Mouse (Mus musculus) right cerebral cortex, adult 18-20 months (tissue): ENCODE results near the gene Ola1.

Experiments
- DNase-seq: peaks from one replicate; pipeline ENCODE4 v3.0.0; 2022; ENCODE audit warnings: mixed read lengths

The Ola1 gene

DNA sequence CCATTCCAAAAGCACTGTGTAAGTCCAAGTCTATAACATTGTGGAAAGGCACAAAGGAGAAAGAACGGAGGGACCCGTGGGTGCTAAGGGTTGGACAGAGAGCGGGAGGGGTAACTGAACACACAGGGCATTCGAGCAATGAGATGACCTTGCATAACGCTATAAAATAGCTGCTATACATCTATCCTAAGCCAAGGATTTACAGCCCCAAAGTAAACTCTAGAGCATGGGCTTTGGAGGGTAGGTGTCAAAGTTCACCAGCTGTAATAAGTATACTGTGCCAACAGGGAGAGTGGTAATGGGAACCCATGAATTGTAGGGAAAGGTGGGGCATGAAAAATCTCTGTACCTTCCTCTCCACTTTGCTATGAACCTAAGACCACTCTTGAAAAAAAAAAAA lies at the start of gene Ola1:
Gene Ola1, minus strand, starts transcription at position 12 of the 400 bp plus-strand sequence.
- no peak for DNase-seq

DNA sequence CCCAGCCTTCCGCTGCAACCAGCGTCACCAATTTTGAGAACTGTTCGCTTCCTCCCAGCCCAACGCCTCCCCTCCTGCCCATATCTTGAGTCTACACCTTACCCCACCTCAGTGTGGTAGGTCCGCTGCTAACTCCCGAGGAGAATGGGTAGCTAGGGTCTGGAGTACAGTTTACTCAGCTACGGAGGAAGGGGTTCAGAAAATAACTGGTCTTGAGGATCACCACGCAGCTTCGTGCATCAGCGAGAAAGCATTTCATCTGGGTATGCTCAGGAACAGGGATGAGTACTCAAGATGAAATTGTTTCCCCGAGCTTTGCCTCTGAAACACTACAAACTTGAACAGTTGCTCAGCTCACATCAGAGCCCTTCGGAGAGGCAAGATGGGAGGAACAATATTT lies 49.6 kb upstream of the Ola1 start:
- DNase-seq, result no peak

DNA sequence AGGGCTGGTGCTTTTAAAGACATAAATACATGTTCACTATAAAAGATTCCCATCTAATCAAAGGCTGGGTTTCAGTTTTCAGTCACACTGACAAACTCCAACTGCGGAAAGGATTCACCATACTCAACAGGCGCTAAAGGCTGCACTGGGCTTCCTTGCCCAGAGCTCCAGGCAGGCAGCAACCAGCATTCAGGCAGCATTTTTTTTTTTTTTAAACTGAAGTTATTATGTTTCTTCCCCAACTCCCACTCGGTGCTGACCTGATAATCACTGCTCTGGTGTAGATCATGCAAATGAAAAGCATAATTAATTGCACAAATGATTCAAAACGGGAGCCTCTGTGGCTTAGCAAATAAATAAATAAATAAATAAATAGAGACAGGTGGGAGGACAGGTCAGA lies 49.1 kb upstream of the Ola1 start:
- no peak for DNase-seq

DNA sequence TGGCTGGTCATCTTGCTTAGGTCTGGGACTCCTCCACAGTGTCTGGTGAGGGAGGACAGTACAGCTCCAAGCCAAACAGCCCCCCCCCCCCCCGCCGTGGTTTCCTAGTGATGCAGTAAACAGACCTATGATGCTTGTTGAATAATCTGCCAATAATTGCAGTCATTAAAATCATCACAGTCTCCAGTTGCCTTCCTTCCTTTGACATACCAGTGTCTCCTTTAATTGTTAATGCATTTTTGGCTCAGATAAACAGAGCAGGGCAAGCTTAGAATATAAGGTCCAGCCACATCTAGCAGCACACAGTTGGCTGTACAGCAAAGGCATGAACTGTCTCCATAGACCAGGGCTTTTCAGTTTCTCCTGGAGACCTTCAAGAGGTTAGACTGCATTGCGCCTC lies 48.5 kb upstream of the Ola1 start:
- DNase-seq, result no peak

DNA sequence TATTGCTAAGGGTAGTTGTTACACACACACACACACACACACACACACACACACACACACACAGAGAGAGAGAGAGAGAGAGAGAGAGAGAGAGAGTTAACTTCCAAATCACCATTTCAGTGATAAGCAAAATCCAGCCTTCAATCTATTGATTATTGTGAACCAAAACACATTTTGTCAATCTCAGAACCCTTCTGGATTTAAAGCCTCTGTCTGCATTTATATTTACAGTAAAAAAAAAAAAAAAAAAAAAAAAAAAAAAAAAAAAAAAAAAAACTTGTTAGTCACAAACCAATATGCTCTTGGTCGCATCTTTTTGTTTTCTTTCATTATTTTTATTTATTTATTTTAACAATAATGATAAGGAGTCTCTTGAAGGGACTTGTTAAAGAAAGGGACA lies 47.9 kb upstream of the Ola1 start:
- DNase-seq, result no peak

DNA sequence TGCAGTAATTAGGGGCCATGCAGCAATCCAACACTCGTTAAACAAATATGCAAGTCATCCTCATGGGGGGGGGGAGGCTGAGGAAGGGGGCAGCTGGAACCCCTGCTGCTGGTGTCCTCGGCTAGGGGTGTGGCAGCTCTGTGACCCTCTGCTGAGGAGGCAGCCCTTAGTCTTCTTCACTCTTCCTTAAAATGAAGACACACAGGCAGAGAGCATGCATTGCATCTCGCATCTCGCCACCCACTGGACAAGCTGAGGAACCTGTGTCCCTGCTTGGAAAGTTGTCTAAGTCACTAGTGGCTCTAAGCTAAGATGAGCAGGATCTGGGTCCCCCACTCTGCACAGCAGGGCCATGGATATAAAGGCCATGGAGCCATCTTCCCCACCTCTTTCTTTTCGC lies 47.3 kb upstream of the Ola1 start:
- DNase-seq, result no peak

DNA sequence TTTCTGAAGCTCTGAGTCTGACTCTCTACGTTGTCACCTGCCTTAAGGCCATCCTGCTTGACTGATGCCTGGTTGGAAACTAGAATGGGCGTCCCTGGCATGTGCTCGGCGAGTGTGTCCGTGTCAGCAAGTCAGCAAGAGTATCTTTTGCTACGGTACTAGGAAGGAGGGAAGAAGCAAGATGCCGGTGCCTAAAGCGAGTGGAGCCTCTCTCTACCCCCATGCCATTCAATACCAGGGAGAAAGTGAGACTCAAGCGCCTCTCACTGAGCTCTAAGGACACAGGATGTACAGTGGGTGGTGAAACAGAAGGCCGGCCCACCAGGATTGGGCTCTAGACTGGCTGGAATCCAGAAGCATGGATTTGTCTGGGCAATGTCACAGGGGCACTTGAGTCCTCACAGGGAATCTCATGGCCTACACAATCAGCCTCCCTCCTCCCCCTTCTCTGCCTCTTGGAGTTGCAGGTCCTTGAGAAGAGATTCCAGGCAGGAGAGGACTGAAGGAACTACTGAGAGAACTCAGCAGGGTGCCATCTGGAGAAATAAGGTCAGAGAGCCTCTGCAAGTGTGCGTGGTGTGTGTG lies 46.0 kb upstream of the Ola1 start:
- DNase-seq, result no peak

DNA sequence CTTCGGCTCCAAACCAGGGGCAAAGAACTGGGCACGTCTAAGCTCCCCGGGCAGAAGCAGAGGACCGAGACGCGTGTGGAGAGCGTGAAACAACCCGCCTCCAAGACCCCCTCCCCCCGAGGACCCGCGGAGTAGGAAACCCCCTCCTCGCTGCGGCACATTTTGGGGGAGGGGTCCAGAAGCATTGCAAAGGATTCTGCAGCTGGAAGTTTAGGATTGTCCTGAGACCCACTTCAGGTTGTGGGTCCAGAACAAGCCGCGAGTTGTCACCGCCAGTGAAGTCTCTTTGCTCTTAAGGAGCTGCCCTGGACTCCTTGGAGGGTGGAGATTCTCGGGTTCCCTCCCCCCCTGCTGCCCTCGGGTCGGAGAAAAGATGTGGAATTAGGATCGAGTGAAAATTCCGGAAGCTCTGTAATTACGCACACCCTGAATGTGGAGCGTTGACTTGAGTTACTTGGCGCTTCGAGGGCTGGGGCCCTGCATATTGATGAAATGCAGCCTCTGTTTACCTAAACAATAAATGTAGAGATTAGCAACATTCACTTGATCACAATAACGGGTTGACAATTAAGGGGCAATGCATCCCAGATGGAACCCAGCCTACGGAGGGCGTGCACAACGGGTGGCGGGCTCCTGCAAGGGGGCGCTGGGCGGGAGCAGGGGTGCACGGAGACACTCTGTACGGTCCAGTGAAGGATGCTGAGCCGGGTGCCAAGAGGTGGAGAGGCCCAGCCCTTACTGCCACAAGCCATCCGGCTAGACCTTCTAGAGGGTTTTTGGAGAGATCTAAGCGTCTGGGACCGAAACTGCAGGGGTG lies 45.3 kb upstream of the Ola1 start:
- no peak for DNase-seq

DNA sequence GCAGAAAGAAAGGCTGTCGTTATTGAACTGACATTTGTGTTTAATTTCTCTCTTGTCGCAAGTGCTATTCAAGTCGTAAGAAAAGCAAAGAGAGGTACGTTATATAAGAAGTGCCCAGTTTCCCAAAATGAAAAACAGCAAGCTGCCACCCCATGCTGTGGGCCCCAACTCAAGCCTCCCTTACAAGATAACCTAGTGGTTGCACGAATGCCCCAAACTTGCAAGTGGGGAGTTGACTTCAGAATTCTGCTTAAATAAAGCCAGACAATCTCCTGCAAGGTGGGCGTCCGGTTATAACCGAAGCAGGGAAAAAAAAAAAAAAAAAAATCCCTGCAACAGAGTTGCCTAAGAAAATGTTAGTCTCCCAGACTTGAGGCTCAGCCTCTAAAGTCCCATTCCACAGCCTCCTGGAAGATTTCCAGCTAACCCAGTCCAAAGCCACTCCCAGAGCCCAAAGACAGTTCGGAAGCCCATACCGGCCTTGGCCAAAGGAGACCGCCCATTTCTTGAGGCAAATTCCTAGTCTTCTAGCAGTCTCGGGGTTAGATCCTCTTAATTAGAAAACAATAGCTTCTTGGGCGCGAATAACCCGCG lies 44.5 kb upstream of the Ola1 start:
- DNase-seq, result no peak

DNA sequence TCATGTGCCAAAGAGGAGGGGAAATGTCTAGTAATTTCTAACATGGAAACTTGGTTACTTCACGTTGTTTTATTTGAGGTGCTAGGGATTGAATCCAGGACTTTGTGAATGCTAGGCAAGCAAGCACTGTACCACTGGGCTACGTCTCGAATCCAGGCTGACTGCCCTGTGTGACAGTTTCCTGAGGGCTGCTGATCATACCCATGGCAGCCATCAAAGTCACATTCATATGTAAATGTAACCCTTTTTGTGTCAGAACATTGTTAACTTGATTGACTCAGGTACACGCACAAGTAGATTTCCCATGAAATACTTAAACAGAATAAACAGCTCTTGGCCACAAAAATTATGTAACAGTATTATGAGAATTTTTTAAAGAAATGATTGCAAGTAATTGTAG lies 30.0 kb upstream of the Ola1 start:
- DNase-seq, result no peak

DNA sequence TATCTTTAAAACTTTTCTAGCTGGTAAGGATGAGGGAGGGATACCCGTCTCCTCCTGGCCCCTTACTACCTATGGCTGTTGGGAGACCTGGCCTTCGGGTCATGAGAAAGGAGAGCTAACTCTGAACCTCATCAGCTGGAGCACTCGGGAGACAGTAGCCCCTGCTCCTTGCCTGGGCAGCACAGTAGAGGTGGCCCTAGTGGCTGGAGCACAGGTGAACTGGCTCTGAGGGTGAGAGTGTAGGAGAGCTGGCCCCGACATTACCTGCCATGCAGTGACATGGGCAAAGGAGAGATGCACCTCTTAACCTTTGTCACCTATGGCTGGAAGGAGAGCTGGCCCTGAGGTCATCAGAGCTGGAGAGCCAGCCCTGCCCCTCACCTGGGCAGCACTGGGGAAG lies 22.6 kb upstream of the Ola1 start:
- no peak for DNase-seq

DNA sequence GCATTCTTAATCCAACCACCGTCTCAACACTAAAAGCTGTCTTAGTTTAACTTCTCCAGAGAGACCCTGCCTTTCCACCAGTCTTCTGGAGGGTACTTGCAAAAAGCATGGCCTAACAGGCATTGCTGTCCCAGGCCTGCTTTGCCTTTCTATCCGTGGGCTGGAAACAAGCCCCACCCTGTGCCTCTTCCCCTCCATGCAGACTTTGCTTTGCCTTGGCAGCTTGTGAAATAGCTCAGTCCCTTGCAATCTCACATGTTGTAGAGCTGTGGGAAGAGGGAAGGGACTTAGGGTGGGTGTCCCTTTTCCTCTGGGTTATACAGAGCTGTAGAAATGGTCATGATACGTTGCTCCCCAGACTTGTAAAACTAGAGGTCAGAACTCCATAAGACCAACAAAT lies 12.4 kb upstream of the Ola1 start:
- DNase-seq, result no peak

DNA sequence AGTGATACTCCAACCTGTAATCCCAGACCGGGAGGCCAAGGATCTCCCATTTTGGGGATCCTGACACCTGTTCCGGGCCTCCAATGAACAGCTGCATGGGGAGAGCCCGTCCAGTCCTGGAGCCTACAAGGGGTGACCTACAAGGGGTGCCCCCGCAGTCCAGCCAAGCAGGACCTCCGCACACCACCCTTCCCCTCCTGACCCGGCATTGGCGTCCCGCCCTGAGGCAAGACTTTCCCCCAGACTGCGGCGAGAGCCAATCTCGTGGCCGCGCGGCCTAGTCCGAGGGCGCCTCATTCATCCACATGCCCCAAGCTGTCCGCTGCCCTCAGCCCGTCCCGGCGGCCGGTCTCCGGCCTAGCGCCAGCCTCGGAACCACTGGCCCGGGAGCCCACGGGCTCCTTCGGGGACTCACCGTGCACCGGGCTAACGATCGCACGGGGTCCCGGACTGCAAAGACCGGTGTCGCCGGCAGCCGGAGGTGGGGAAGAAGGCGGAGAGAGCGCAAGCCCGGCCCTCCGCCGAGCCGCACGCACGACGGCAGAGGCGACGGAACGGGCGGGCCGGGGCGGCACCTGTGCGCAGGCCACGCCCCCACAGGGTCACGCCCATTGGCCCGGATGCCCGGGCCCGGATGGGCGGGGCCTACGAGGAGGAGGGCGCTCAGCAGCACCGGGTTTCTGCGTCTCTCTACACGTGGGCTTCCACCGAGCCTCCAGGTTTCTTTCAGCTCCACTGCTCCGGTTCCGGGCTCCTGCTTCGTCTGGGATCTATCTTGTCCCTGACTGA lies 4.7 kb downstream of the Ola1 start:
- peak; percentile 96 for DNase-seq

DNA sequence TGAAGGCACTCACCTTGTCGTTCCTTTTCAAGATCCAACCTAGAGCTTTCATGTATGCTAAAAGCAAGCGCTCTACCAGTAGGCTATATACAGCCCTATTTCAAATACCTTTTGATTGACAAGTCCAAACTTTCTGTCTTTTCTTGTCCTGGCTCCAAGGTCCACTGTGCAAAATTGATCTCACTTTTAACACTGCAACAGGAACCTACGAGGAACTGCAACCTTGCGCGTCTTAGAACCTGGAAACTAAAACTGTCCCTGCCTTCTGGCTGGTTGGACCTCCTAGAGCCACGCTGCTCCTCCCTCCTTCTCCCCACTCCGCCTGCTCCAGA lies 5.2 kb downstream of the Ola1 start:
- DNase-seq, result no peak

DNA sequence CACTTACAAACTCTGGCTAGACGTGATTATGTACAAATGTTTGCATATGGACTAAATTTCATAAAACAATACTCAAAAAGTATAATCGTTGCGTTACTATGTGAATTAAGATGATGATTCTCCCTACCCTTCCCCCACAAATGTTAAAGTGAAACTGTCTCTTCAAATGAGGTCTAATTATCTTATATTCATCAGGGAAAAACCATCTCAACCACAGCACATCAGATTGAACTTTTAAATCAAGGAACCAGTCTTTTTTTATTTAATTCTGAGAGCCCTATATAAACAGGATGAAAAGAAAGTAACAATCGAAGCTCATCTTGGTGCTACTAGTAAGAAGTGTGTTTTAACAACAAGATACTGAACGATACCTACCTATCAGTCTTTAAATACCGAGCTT lies 14.4 kb downstream of the Ola1 start:
- no peak for DNase-seq

DNA sequence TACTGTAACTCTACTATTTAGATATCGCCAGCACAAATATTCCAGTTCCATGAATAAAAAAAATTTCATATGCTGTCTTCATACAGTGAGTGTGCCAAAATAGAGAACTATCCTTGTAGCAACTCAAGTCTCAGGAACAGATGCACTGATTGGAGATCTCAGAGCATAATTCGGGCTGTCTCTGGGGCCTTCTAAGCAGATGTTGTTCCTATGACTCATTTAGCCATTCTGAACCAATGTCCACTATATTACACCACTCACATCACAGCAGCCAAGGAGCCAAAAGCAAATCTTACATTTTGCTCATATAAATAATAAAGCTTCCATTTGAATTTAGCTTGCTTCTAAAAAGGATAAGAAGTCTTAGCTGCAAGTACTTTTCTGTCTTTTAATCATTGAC lies 30.2 kb downstream of the Ola1 start:
- DNase-seq, result no peak

DNA sequence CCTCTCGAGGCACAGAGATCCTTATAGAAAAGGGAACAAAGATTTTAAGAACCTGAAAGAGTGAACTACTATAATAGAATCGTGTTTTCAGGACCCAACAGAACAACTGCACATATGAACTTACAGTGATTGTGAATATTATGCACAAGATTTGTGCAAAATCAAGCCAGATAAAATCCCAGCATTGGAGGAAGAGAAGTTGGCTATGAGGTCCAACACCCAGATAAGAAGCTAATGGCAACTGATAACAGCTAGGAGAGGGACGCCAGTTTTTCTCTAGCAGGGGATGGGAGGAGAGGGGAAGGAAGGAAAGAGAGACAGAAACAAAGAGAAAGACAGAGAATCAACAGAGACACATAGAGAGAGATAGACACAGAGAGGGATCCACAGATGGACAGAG lies 33.5 kb downstream of the Ola1 start:
- DNase-seq, result no peak

DNA sequence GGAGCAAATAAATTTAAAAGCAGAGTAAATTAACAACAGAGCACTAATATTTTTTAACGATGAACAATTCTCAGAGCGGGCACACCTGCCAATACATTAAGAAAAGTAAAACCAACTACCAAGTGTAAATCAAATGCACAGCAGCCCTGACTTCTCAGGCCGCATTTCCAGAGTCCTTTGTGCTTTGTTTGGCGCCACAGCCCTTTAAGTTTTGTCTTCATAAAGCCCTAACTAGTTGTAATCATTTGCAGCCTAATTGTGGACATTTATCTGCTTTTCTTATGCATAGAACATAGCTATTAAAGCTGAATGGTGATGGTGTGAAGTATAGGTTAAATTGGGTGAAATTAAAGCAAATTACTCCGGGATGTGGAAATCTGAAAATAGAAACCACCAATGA lies 49.2 kb downstream of the Ola1 start:
- no peak for DNase-seq

DNA sequence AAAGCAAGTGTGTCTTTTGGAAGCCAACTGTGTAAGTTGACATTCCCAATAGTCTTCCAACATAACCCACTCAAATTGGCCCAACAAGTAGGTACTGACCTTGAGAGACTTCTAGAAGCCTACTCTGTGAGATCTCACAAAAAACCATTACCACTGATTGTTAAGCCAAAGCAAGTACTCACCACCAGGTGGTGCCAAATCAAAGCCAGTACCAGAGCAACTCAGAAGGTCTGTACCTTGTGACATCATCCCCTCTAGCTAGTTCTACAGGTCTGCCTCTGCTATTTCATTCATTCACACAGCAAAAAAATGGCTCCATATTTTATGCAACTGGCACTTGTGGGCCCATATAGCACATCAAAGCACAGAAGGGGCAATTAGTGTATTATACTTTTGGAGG lies 51.6 kb downstream of the Ola1 start:
- DNase-seq, result peak; percentile 22

DNA sequence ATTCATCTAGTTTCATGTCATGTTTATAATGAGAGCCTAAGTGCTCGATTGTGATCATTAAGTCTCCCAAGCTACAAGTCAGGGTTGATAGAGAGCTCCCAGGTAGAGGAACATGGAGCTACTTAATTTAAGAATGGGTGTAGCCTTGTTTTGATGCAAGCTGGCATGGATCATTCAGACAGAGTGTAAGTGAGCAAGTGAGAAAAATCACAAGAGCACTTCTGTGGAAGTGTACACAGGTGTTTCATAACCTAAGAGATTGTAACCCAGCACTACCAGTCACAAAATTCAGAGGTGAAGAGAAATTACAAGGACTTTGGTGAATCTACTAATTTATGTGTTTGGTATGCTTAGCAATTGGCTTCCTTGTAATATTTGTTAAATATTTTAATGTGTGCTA lies 54.1 kb downstream of the Ola1 start:
- DNase-seq, result no peak

DNA sequence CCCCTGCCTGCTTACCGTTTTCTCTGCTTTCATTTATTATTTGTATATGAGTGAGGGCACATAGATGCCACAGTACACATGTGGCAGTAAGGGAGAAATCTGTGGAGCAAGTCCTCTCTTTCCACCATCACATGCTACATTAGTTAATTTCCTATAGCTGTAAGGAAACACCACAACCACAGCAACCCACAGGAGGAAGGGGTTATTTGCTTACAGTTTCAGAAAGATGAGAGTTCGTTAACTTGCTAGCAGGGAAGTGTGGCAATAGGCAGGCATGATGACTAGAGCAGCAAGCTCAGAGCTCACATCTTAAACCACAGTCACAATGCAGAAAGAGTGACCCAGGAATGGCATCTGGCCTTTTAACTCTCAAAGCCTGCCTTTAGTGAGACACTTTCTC lies 58.0 kb downstream of the Ola1 start:
- DNase-seq, result no peak

DNA sequence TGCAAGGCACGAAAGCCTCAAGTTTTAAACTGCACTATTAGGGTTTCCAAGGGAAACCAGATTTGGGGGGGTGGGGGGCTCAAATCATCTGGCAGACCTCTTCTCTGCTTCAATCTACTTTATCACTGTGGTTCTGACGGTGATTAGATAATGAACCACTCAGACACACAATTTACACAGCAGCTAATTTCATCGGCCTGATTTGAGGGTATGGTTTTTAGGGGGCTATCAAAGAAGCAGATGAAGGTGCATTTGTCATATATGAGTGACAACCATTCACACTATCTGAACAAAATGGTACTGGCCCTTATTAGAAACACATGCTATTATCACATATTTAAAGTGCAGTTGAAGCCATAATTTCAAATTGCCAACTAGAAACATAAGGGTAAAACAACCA lies 61.5 kb downstream of the Ola1 start:
- no peak for DNase-seq

DNA sequence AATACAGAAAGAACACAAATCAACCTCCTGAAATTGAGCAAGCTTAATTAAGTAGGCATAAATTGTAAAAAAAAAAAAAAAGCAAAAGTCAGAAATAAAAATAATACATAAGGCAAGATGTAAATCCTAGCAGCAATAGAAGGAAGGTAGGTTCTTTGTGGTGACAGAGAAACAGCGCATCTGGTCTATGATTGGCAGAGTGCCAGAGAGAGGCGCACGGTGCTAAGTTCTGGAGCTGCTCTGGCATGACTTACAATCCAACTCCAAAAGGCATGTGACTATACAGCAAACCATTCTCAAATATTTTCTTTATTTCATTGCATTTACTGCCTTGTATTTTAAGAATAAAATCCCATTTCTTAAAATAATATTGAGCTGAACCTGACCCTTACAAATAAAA lies 68.2 kb downstream of the Ola1 start:
- DNase-seq, result peak; percentile 45

DNA sequence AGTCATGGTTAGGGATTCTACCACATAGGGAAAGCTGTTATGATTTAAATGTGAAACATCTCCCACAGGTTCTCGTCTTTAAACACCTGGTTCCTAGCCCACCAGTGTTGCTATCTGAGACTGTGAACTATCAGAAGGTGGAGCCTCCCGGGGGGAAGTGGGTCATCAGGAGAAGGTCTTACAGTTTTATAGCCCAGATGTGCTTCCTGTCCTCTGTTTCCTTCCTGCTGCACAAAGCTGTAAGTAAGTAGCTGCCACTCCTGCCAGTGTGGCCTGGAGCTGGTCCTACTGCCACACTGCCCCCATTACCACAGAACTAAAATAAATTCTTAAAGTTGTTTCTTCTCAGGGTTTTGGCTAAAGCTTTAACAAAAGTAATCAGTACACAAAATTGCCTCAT lies 72.6 kb downstream of the Ola1 start:
- no peak for DNase-seq
